Mouse (Mus musculus) CH12.LX (cell line): ENCODE measurements around the gene Rundc3b. TPM values are rescaled to one million over a fixed set of nuclear protein-coding genes. Genes with fewer than 3 reads are reported as not detected.

Source experiments
- DNase-seq: peaks from one replicate; pipeline ENCODE4 v3.0.0-alpha.2; 2013; ENCODE audit errors: extremely low read depth
- H3K27ac ChIP-seq: 2 replicates; pipeline ENCODE4 v1.5.1; 2012; ENCODE audit warnings: low read depth, mild to moderate bottlenecking, control low read depth, moderate library complexity; ENCODE audit not compliant: insufficient read depth
- H3K27me3 ChIP-seq: replicated peaks from 2 replicates; pipeline ENCODE3; 2012; ENCODE audit warnings: inconsistent platforms
- H3K36me3 ChIP-seq, 2 experiments: replicated peaks in 1 of 2; 2 replicates each; pipeline versions ENCODE3 to v1.6.1; 2012; ENCODE audit warnings: inconsistent platforms in 1 of 2, low read length in 1 of 2, mild to moderate bottlenecking in 1 of 2, mixed read lengths in 1 of 2, moderate library complexity in 1 of 2; ENCODE audit not compliant: control insufficient read depth in 1 of 2, insufficient read depth in 1 of 2
- H3K4me1 ChIP-seq, 2 experiments: 2 replicates each; pipeline ENCODE4 v1.6.1; 2012; ENCODE audit warnings: inconsistent platforms in 1 of 2, moderate library complexity in 1 of 2; ENCODE audit not compliant: insufficient read depth in 2 of 2, control insufficient read depth in 1 of 2
- H3K4me2 ChIP-seq: 2 replicates; pipeline ENCODE4 v1.6.1; 2012; ENCODE audit warnings: low read depth, mild to moderate bottlenecking, control low read depth; ENCODE audit not compliant: poor library complexity, insufficient read depth, severe bottlenecking
- H3K4me3 ChIP-seq, 3 experiments: fragments of 150-350 bp in 1 of 3; sonication (generic) in 1 of 3; replicated peaks in 1 of 3; 2 replicates each; pipeline versions ENCODE3 to v1.5.1; 2011 to 2012; ENCODE audit warnings: low read depth in 2 of 3, low read length in 2 of 3, mild to moderate bottlenecking in 2 of 3, moderate library complexity in 2 of 3, control low read depth in 1 of 3, improper control_type of control experiment in 1 of 3, inconsistent platforms in 1 of 3, mixed read lengths in 1 of 3; ENCODE audit not compliant: poor library complexity in 1 of 3
- H3K79me2 ChIP-seq: replicated peaks from 2 replicates; pipeline ENCODE4 v1.6.1; 2012; ENCODE audit warnings: mild to moderate bottlenecking, moderate library complexity; ENCODE audit not compliant: control insufficient read depth, poor library complexity, insufficient read depth, severe bottlenecking; ENCODE audit errors: extremely low read depth
- H3K9ac ChIP-seq: 2 replicates; pipeline ENCODE4 v1.6.1; 2012; ENCODE audit warnings: low read depth, mild to moderate bottlenecking, control low read depth, moderate library complexity; ENCODE audit not compliant: insufficient read depth
- H3K9me3 ChIP-seq: replicated peaks from 2 replicates; pipeline ENCODE3; 2012; ENCODE audit warnings: low read length, inconsistent platforms, mixed read lengths
- CHD1 ChIP-seq: IDR thresholded peaks from 2 replicates; pipeline ENCODE4 v1.6.1; 2012; ENCODE audit warnings: low read depth, low read length, improper control_type of control experiment, inconsistent platforms
- HCFC1 ChIP-seq: IDR thresholded peaks from 2 replicates; pipeline ENCODE4 v1.6.1; 2012; ENCODE audit warnings: low read depth, mild to moderate bottlenecking, inconsistent platforms, low read length, improper control_type of control experiment
- MAFK ChIP-seq: IDR thresholded peaks from 2 replicates; pipeline ENCODE4 v1.6.1; 2011; ENCODE audit warnings: low read length, improper control_type of control experiment; ENCODE audit not compliant: insufficient replicate concordance
- MAX ChIP-seq: IDR thresholded peaks from 2 replicates; pipeline ENCODE4 v1.6.1; 2011; ENCODE audit warnings: low read length, improper control_type of control experiment
- MYC ChIP-seq: IDR thresholded peaks from 2 replicates; pipeline ENCODE4 v1.6.1; 2011; ENCODE audit warnings: low read depth, mild to moderate bottlenecking, improper control_type of control experiment, low read length
- UBTF ChIP-seq: IDR thresholded peaks from 2 replicates; pipeline ENCODE4 v1.6.1; 2012; ENCODE audit warnings: low read depth, mild to moderate bottlenecking, inconsistent platforms, low read length, improper control_type of control experiment, moderate library complexity
- USF1 ChIP-seq: IDR thresholded peaks from 2 replicates; pipeline ENCODE4 v1.6.1; 2014; ENCODE audit warnings: low read depth, mild to moderate bottlenecking, inconsistent platforms, low read length, improper control_type of control experiment
- ZKSCAN1 ChIP-seq: IDR thresholded peaks from 2 replicates; pipeline ENCODE4 v1.6.1; 2012; ENCODE audit warnings: low read depth, inconsistent platforms, low read length, improper control_type of control experiment, borderline replicate concordance
- dilution Hi-C: fragments of 300-500 bp; cut with MboI; formaldehyde crosslinking; loops from 2 replicates; pipeline ENCODE4 v1.14.3; 2020; ENCODE audit warnings: low sequenced_read_pairs; ENCODE audit not compliant: extremely low pct_unique_long_range_greater_than_20kb, extremely low pct_ligation_motif_present
- in situ Hi-C: fragments of 300-500 bp; cut with MboI; formaldehyde crosslinking; loops from 3 replicates; pipeline ENCODE4 v1.14.3; 2019; ENCODE audit warnings: low sequenced_read_pairs, low pct_ligation_motif_present, low pct_unique_long_range_greater_than_20kb, mixed read lengths
- polyA plus RNA-seq: library from polyadenylated mRNA; unstranded; fragments of >175 nt; gene quantifications from 2 replicates; pipeline ENCODE4 v1.2.1, GENCODE M21; 2012; ENCODE audit warnings: low read depth; ENCODE audit not compliant: insufficient read length
- total RNA-seq, 2 experiments: library from RNA; depleted of rRNA; stranded (reverse); fragments of 300-350 nt in 1 of 2; fragments of >200 nt in 1 of 2; gene quantifications; 2 replicates each; pipeline ENCODE4 v1.2.3; 2012 to 2014

Rundc3b gene
- total and polyA plus RNA-seq, 3 experiments = 0.07 to 0.13 (median 0.09) TPM

GRCm38 (mm10) chr5:8455565-8455964 lies 167.2 kb downstream of the Rundc3b start:
- Histone ChIP-seq H3K4me1 (peaks cover 11 to 42% of the 10 kb centered on the region in 2 experiments; a peak in 3 of 4 replicates), H3K9ac (no peak overlapping the region), H3K27ac (no peak overlapping the region), H3K27me3 (no peaks in the 10 kb centered on the region), H3K4me3 (no peak overlapping the region), H3K36me3 (peaks cover 6 to 26% of the 10 kb centered on the region in 2 experiments), H3K4me2 (no peak overlapping the region), H3K9me3 (peaks cover 2% of the 10 kb centered on the region), H3K79me2 (no peaks in the 10 kb centered on the region)
- dilution Hi-C loops (no loop called here), in situ Hi-C loops (no loop called here)
- TF ChIP-seq UBTF (no peak), MAX (no peak), HCFC1 (no peak), USF1 (no peak), CHD1 (no peak), MYC (no peak), MAFK (no peak), ZKSCAN1 (no peak)
- DNase-seq = no peak

Other genes with a start within 250 kb of the Rundc3b start
- 50.0 and 59.8 TPM in 2 replicates for gene Dbf4, start 200.2 kb downstream of the Rundc3b start, total RNA-seq (2012; rRNA removed)
- gene Dbf4, start 200.2 kb downstream of the Rundc3b start, total RNA-seq (2014; rRNA removed) = 119 and 143 TPM in 2 replicates
- 96.6 and 103 TPM in 2 replicates for gene Dbf4, start 200.2 kb downstream of the Rundc3b start, polyA plus RNA-seq
- 5.0 and 7.0 TPM in 2 replicates for gene Slc25a40, start 200.1 kb downstream of the Rundc3b start, total RNA-seq (2012; rRNA removed)
- 11.1 and 14.6 TPM in 2 replicates for gene Slc25a40, start 200.1 kb downstream of the Rundc3b start, total RNA-seq (2014; rRNA removed)
- 9.9 and 10.2 TPM in 2 replicates for gene Slc25a40, start 200.1 kb downstream of the Rundc3b start, polyA plus RNA-seq
- gene Abcb1a, start 37.1 kb upstream of the Rundc3b start, total RNA-seq (2012; rRNA removed) = 0.42 and 0.93 TPM in 2 replicates
- gene Abcb1a, start 37.1 kb upstream of the Rundc3b start, total RNA-seq (2014; rRNA removed) = 0.82 and 1.2 TPM in 2 replicates
- gene Abcb1a, start 37.1 kb upstream of the Rundc3b start, polyA plus RNA-seq = 1.4 and 1.5 TPM in 2 replicates
- 14.2 and 16.1 TPM in 2 replicates for gene Abcb1b, start 175.2 kb upstream of the Rundc3b start, total RNA-seq (2012; rRNA removed)
- 1.5 and 1.8 TPM in 2 replicates for gene Abcb1b, start 175.2 kb upstream of the Rundc3b start, total RNA-seq (2014; rRNA removed)
- 1.2 and 1.5 TPM in 2 replicates for gene Abcb1b, start 175.2 kb upstream of the Rundc3b start, polyA plus RNA-seq